ENCODE assay signal across 28 mouse cellular contexts in the genomic region with DNA sequence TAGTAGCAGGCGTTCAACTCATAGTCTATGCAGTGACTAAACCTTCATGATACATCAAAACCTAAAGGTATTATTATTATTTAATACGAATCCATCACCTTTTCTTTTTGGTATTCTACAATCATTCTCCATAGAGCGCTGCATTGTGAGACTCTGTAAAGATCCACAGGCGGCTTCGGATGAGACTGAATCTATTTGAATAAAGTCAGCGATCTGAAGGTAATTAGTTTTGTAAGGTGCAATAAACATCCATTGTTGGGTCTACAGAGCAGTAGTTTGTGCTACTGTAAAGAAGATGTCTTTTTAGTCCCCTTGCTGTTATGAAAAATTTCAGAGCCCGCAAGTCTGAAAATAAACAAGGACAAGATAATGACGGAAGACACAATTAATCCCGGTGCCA.
DNase-seq lines count a peak whose midpoint lies in the region; ATAC-seq and TF ChIP-seq lines count a peak whose summit lies in the region.
"Had no signal": no experiment of that assay in that cellular context is flagged by ENCODE, and none has a peak within 500 bp of the region (broad histone marks: within the 10 kb centered on the region; RNA-seq: fewer than 3 reads in every experiment).

No protein-coding gene starts in this region.

- H3K36me3 ChIP-seq in forebrain, embryonic 13.5 days (ENCODE audit: poor library complexity, severe bottlenecking): no peaks in the 10 kb centered on the region
- no peaks in the 10 kb centered on the region for H3K36me3 ChIP-seq in forebrain, postnatal 0 days (ENCODE audit: insufficient read depth)
- H3K36me3 ChIP-seq in hindbrain, embryonic 16.5 days (ENCODE audit: control insufficient read depth, insufficient read depth, low read length): no peaks in the 10 kb centered on the region
- no peaks in the 10 kb centered on the region for H3K36me3 ChIP-seq in hindbrain, embryonic 14.5 days (replicated peaks; ENCODE audit: control insufficient read depth, insufficient read depth)
- H3K36me3 ChIP-seq in neural tube, embryonic 13.5 days: no peaks in the 10 kb centered on the region
- H3K36me3 ChIP-seq: embryonic facial prominence, embryonic 10.5 days; embryonic facial prominence, embryonic 13.5 days; forebrain, embryonic 15.5 days; heart, embryonic 10.5 days; heart, embryonic 13.5 days; hindbrain, embryonic 12.5 days had no signal

- no peak for TF ChIP-seq CTCF in forebrain, postnatal 0 days (IDR thresholded peaks at IDR 0.05; ENCODE audit: low read depth)

- 0 out of 2 replicates have a peak overlapping the region, but pooled peaks have one; percentile 5 for H3K4me2 ChIP-seq in forebrain, embryonic 13.5 days
- H3K4me2 ChIP-seq in forebrain, postnatal 0 days (ENCODE audit: low read depth): no peak overlapping the region
- 0 out of 2 replicates have a peak overlapping the region, but pooled peaks have one; percentile 9 for H3K4me2 ChIP-seq in hindbrain, embryonic 16.5 days (ENCODE audit: low read length)
- H3K4me2 ChIP-seq in hindbrain, embryonic 14.5 days (replicated peaks): no peak overlapping the region
- peak overlapping the region; percentile 28; the same call in 1 of the 2 replicates for H3K4me2 ChIP-seq in neural tube, embryonic 13.5 days
- H3K4me2 ChIP-seq: embryonic facial prominence, embryonic 13.5 days; forebrain, embryonic 15.5 days; heart, embryonic 13.5 days; hindbrain, embryonic 12.5 days had no signal

- no peak for ATAC-seq in forebrain, embryonic 13.5 days
- no peak for ATAC-seq in forebrain, postnatal 0 days
- ATAC-seq in hindbrain, embryonic 16.5 days: no peak
- no peak for ATAC-seq in hindbrain, embryonic 14.5 days (ENCODE audit: low FRiP score)
- ATAC-seq in neural tube, embryonic 13.5 days (ENCODE audit: low read depth): no peak
- ATAC-seq: forebrain, embryonic 15.5 days; intestine, postnatal 0 days; Patski had no signal

- no peaks in the 10 kb centered on the region for H3K27me3 ChIP-seq in forebrain, embryonic 13.5 days
- no peaks in the 10 kb centered on the region for H3K27me3 ChIP-seq in forebrain, postnatal 0 days (ENCODE audit: insufficient read depth, low read length)
- H3K27me3 ChIP-seq in hindbrain, embryonic 16.5 days (replicated peaks; ENCODE audit: control insufficient read depth, insufficient read depth, low read length): no peaks in the 10 kb centered on the region
- no peaks in the 10 kb centered on the region for H3K27me3 ChIP-seq in hindbrain, embryonic 14.5 days (ENCODE audit: control insufficient read depth, insufficient read depth, low read length)
- no peaks in the 10 kb centered on the region for H3K27me3 ChIP-seq in neural tube, embryonic 13.5 days
- H3K27me3 ChIP-seq: embryonic facial prominence, embryonic 13.5 days; forebrain, embryonic 15.5 days; heart, embryonic 13.5 days; hindbrain, embryonic 12.5 days; Patski had no signal

- DNase-seq in forebrain, postnatal 0 days: no peak
- DNase-seq in hindbrain, embryonic 14.5 days (ENCODE audit: low spot score): no peak
- DNase-seq in neural tube, embryonic 10.5 days (ENCODE audit: extremely low spot score, low spot score): no peak
- DNase-seq in retina, postnatal 1 day: peak; percentile 65
- DNase-seq in yolk sac, embryonic 10.5 days (ENCODE audit: low spot score): no peak
- DNase-seq: adrenal gland, adult 2 months; adrenal gland, postnatal 14 days; cerebellum, adult 11-12 months; cerebellum, adult 8-10 months; cerebellum, postnatal 36 days; embryo, embryonic 11 days; gastrocnemius, postnatal 10 days; gastrocnemius, postnatal 36 days; heart, adult 2 months; heart, postnatal 14 days; heart, postnatal 4 days had no signal

- H3K9ac ChIP-seq in forebrain, embryonic 13.5 days: no peak overlapping the region
- H3K9ac ChIP-seq in forebrain, postnatal 0 days: no peak overlapping the region
- H3K9ac ChIP-seq in hindbrain, embryonic 16.5 days (ENCODE audit: low read depth, low read length): no peak overlapping the region
- no peak overlapping the region for H3K9ac ChIP-seq in hindbrain, embryonic 14.5 days
- no peak overlapping the region for H3K9ac ChIP-seq in neural tube, embryonic 13.5 days
- H3K9ac ChIP-seq: embryonic facial prominence, embryonic 13.5 days; forebrain, embryonic 15.5 days; heart, embryonic 13.5 days; hindbrain, embryonic 12.5 days had no signal

- WGBS in forebrain, embryonic 13.5 days: 33% methylated on average over 9 of the region's 9 CpGs
- WGBS in forebrain, postnatal 0 days: 30% methylated on average over 9 of the region's 9 CpGs
- WGBS in hindbrain, embryonic 16.5 days: 43% methylated on average over 9 of the region's 9 CpGs
- 39% methylated on average over 9 of the region's 9 CpGs for WGBS in hindbrain, embryonic 14.5 days
- 34% methylated on average over 9 of the region's 9 CpGs for whole genome bisulfite sequencing in neural tube, embryonic 13.5 days

- H3K4me3 ChIP-seq in forebrain, embryonic 13.5 days: no peak overlapping the region
- H3K4me3 ChIP-seq in forebrain, postnatal 0 days (ENCODE audit: low read depth, low read length): no peak overlapping the region
- H3K4me3 ChIP-seq in hindbrain, embryonic 16.5 days (ENCODE audit: low read length): no peak overlapping the region
- no peak overlapping the region for H3K4me3 ChIP-seq in hindbrain, embryonic 14.5 days (replicated peaks; ENCODE audit: low read length)
- no peak overlapping the region for H3K4me3 ChIP-seq in neural tube, embryonic 13.5 days
- H3K4me3 ChIP-seq: embryonic facial prominence, embryonic 10.5 days; embryonic facial prominence, embryonic 13.5 days; erythroblast, embryonic 14.5 days; forebrain, embryonic 15.5 days; heart, adult 2 months; heart, embryonic 10.5 days; heart, embryonic 13.5 days; hindbrain, embryonic 12.5 days had no signal

- H3K9me3 ChIP-seq in forebrain, embryonic 13.5 days (replicated peaks): no peaks in the 10 kb centered on the region
- H3K9me3 ChIP-seq in forebrain, postnatal 0 days (ENCODE audit: low read length): no peaks in the 10 kb centered on the region
- no peaks in the 10 kb centered on the region for H3K9me3 ChIP-seq in hindbrain, embryonic 16.5 days (ENCODE audit: control insufficient read depth, low read length)
- H3K9me3 ChIP-seq in hindbrain, embryonic 14.5 days (ENCODE audit: control insufficient read depth, low read length): no peaks in the 10 kb centered on the region
- H3K9me3 ChIP-seq in neural tube, embryonic 13.5 days: no peaks in the 10 kb centered on the region
- H3K9me3 ChIP-seq: embryonic facial prominence, embryonic 10.5 days; embryonic facial prominence, embryonic 13.5 days; forebrain, embryonic 15.5 days; heart, embryonic 10.5 days; heart, embryonic 13.5 days; hindbrain, embryonic 12.5 days had no signal

- no peak overlapping the region for H3K27ac ChIP-seq in forebrain, embryonic 13.5 days
- no peak overlapping the region for H3K27ac ChIP-seq in forebrain, postnatal 0 days (ENCODE audit: low read depth, low read length)
- no peak overlapping the region for H3K27ac ChIP-seq in hindbrain, embryonic 16.5 days (ENCODE audit: low read depth, low read length)
- no peak overlapping the region for H3K27ac ChIP-seq in hindbrain, embryonic 14.5 days
- H3K27ac ChIP-seq in neural tube, embryonic 13.5 days (replicated peaks): no peak overlapping the region
- H3K27ac ChIP-seq: embryonic facial prominence, embryonic 10.5 days; embryonic facial prominence, embryonic 13.5 days; forebrain, embryonic 15.5 days; heart, adult 2 months; heart, embryonic 10.5 days; heart, embryonic 13.5 days; hindbrain, embryonic 12.5 days had no signal

- peaks cover 20% of the 10 kb centered on the region; the same call in 1 of the 2 replicates for H3K4me1 ChIP-seq in forebrain, embryonic 13.5 days
- H3K4me1 ChIP-seq in forebrain, postnatal 0 days (ENCODE audit: insufficient read depth): no peaks in the 10 kb centered on the region
- H3K4me1 ChIP-seq in hindbrain, embryonic 16.5 days (ENCODE audit: control insufficient read depth, insufficient read depth, low read depth, low read length): no peaks in the 10 kb centered on the region; the same call in 1 of the 2 replicates
- 0 out of 2 replicates have a peak, but pooled peaks cover 3% of the 10 kb centered on the region for H3K4me1 ChIP-seq in hindbrain, embryonic 14.5 days (replicated peaks; ENCODE audit: control insufficient read depth, insufficient read depth, low read length)
- H3K4me1 ChIP-seq in neural tube, embryonic 13.5 days (replicated peaks): peaks cover 27% of the 10 kb centered on the region
- H3K4me1 ChIP-seq: embryonic facial prominence, embryonic 10.5 days; embryonic facial prominence, embryonic 13.5 days; heart, embryonic 10.5 days; heart, embryonic 13.5 days had no signal

Comparison
In these comparisons a context has a peak if more than half of its experiments do, and no peak if none do; other contexts are left out.
1. H3K4me2 ChIP-seq: peak in forebrain, embryonic 13.5 days (single experiment), hindbrain, embryonic 16.5 days (single experiment) and neural tube, embryonic 13.5 days (single experiment); none in forebrain, postnatal 0 days (single experiment) and hindbrain, embryonic 14.5 days (single experiment).